8 mouse cellular contexts compared by ENCODE assay signal in genomic region chr19:4333791-4334190, GRCm38 (mm10). TPM values are rescaled to one million over a fixed set of nuclear protein-coding genes. Genes with fewer than 3 reads are reported as not detected.
DNase-seq lines count a peak whose midpoint lies in the region; ATAC-seq lines count a peak whose summit lies in the region.

No protein-coding gene starts in this region.

- DNase-seq in adipocyte (ENCODE audit: low spot score), result peak; percentile 99
- DNase-seq in embryo, embryonic 10 days (ENCODE audit: low spot score), result peak; percentile 97
- DNase-seq in gastrocnemius, postnatal 10 days, result peak; percentile 93
- DNase-seq in induced T-regulatory cell, adult 2 months (ENCODE audit: low read depth), result peak; percentile 92
- DNase-seq in left cerebral cortex, adult 9 months (ENCODE audit: low spot score in 2 of 2), result peak; percentile 89 to 94
- DNase-seq in right cerebral cortex, postnatal 14 days, result peak; percentile 86
- DNase-seq in urinary bladder, postnatal 36 days (ENCODE audit: low spot score in 2 of 2), result peak; percentile 86 to 96

- ATAC-seq in megakaryocyte progenitor cell, adult 5-6 weeks (replicated peaks; ENCODE audit: poor library complexity), result peak; percentile 96

RNA-seq across cellular contexts. Expression of gene Grk2, which starts 27.8 kb away (rescaled TPM):
- 10 to 100 TPM; 28.1 to 41.2 TPM for total RNA-seq in gastrocnemius, postnatal 10 days (2021)
- 149 and 172 TPM in 2 replicates for total RNA-seq in megakaryocyte progenitor cell, adult 5-6 weeks (2015)
- 207 and 336 TPM in 2 replicates for total RNA-seq in megakaryocyte progenitor cell, adult 5-6 weeks (2017)

RNA-seq across cellular contexts. Expression of gene Ankrd13d, which starts 50.9 kb away (rescaled TPM):
- total RNA-seq in gastrocnemius, postnatal 10 days (2021), result 1 to 10 TPM; 1.2 to 1.3 TPM
- total RNA-seq in megakaryocyte progenitor cell, adult 5-6 weeks (2015), result 1.7 and 3.8 TPM in 2 replicates
- 1.9 and 5.7 TPM in 2 replicates for total RNA-seq in megakaryocyte progenitor cell, adult 5-6 weeks (2017)

Comparison
In these comparisons a context has a peak if more than half of its experiments do, and no peak if none do; other contexts are left out.
1. Peak in every context shown above with its lines: DNase-seq and ATAC-seq.